Mouse (Mus musculus) myocyte (in vitro differentiated cells): Measurements from ENCODE around the gene Pak3. TPM values are rescaled to one million over a fixed set of nuclear protein-coding genes. Genes with fewer than 3 reads are reported as not detected.
A peak's percentile ranks its signal among the peaks of the same experiment; 100 is the strongest.

Experiments used
- H3K27me3 ChIP-seq: one replicate; pipeline ENCODE4 v1.6.1; 2011; ENCODE audit not compliant: control insufficient read depth, insufficient read depth, insufficient read length
- H3K36me3 ChIP-seq: one replicate; pipeline ENCODE4 v1.6.1; 2011; ENCODE audit not compliant: control insufficient read depth, insufficient read depth
- H3K4me2 ChIP-seq: one replicate; pipeline ENCODE4 v1.6.1; 2011; ENCODE audit warnings: low read depth, control low read depth
- H3K4me3 ChIP-seq: one replicate; pipeline ENCODE4 v1.5.1; 2011; ENCODE audit warnings: mild to moderate bottlenecking, control low read depth, moderate library complexity
- H3K79me2 ChIP-seq: one replicate; pipeline ENCODE4 v1.6.1; 2011; ENCODE audit not compliant: control insufficient read depth, insufficient read depth
- H3ac ChIP-seq: one replicate; pipeline ENCODE4 v1.6.1; 2011; ENCODE audit not compliant: control insufficient read depth, insufficient read length
- CEBPB ChIP-seq: IDR thresholded peaks from 2 replicates; pipeline ENCODE4 v1.6.1; 2011; ENCODE audit warnings: mild to moderate bottlenecking, moderate library complexity; ENCODE audit not compliant: poor library complexity, insufficient read depth, severe bottlenecking
- E2F4 ChIP-seq: IDR thresholded peaks from one replicate; pipeline ENCODE4 v1.6.1; 2011; ENCODE audit warnings: mild to moderate bottlenecking, control low read depth, moderate library complexity; ENCODE audit not compliant: insufficient read depth
- MAX ChIP-seq: IDR thresholded peaks from one replicate; pipeline ENCODE4 v1.6.1; 2011; ENCODE audit warnings: low read depth, mild to moderate bottlenecking, control low read depth
- MYOD1 ChIP-seq, 3 experiments: IDR thresholded peaks; one replicate each; pipeline ENCODE4 v1.6.1; 2011; ENCODE audit warnings: control low read depth in 2 of 3, low read depth in 2 of 3, mild to moderate bottlenecking in 2 of 3, moderate library complexity in 1 of 3; ENCODE audit not compliant: insufficient read length in 2 of 3, control insufficient read depth in 1 of 3
- MYOG ChIP-seq, 3 experiments: IDR thresholded peaks; one replicate each; pipeline ENCODE4 v1.6.1; 2011; ENCODE audit warnings: control low read depth in 2 of 3, low read depth in 2 of 3, mild to moderate bottlenecking in 2 of 3; ENCODE audit not compliant: insufficient read length in 2 of 3, control insufficient read depth in 1 of 3, insufficient read depth in 1 of 3
- POLR2A ChIP-seq: IDR thresholded peaks from one replicate; pipeline ENCODE4 v1.6.1; 2011; ENCODE audit warnings: low read depth, mild to moderate bottlenecking, control low read depth, moderate library complexity; ENCODE audit not compliant: insufficient read length
- POLR2AphosphoS2 ChIP-seq: IDR thresholded peaks from one replicate; pipeline ENCODE4 v1.6.1; 2011; ENCODE audit warnings: low read depth, control low read depth; ENCODE audit not compliant: insufficient read length
- REST ChIP-seq: IDR thresholded peaks from one replicate; pipeline ENCODE4 v1.6.1; 2011; ENCODE audit warnings: mild to moderate bottlenecking, control low read depth, moderate library complexity; ENCODE audit not compliant: insufficient read depth, insufficient read length
- SRF ChIP-seq: IDR thresholded peaks from one replicate; pipeline ENCODE4 v1.6.1; 2011; ENCODE audit warnings: low read depth; ENCODE audit not compliant: control insufficient read depth, insufficient read length
- TCF12 ChIP-seq: IDR thresholded peaks from one replicate; pipeline ENCODE4 v1.6.1; 2011; ENCODE audit warnings: mild to moderate bottlenecking, control low read depth; ENCODE audit not compliant: poor library complexity, insufficient read depth, severe bottlenecking
- TCF3 ChIP-seq: IDR thresholded peaks from one replicate; pipeline ENCODE4 v1.6.1; 2011; ENCODE audit warnings: low read depth, control low read depth; ENCODE audit not compliant: insufficient read length
- USF1 ChIP-seq: IDR thresholded peaks from one replicate; pipeline ENCODE4 v1.6.1; 2011; ENCODE audit warnings: low read depth, mild to moderate bottlenecking, control low read depth, moderate library complexity
- polyA plus RNA-seq: library from polyadenylated mRNA; unstranded; fragments of >200 nt; fragmentation: generic; extraction: Trizol; gene quantifications from one replicate; pipeline ENCODE4 v1.2.1, GENCODE M21; 2012; ENCODE audit warnings: missing spikeins

Pak3 gene
- polyA plus RNA-seq, 1 experiment = 0.55 TPM

- no peaks in the 10 kb centered on the region for H3K27me3 ChIP-seq
- no peaks in the 10 kb centered on the region for H3K79me2 ChIP-seq
- no peaks in the 10 kb centered on the region for H3K36me3 ChIP-seq
- no peak overlapping the region for H3ac ChIP-seq
- no peak overlapping the region for H3K4me2 ChIP-seq
- no peak overlapping the region for H3K4me3 ChIP-seq
- TF ChIP-seq REST = no peak
- no peak for TF ChIP-seq POLR2AphosphoS2
- no peak for TF ChIP-seq CEBPB
- no peak for TF ChIP-seq MAX
- TF ChIP-seq USF1 = no peak
- no peak for TF ChIP-seq TCF3
- TF ChIP-seq POLR2A = no peak
- no peak for TF ChIP-seq MYOG (IDR thresholded peaks at IDR 0.05; ENCODE audit: control insufficient read depth in 1 of 3, insufficient read depth in 1 of 3, insufficient read length in 2 of 3, low read depth in 2 of 3)
- TF ChIP-seq SRF = no peak
- TF ChIP-seq E2F4 = no peak
Measured at GRCm38 (mm10) chrX:143666991-143667390, 148.6 kb downstream of the Pak3 start.

GRCm38 (mm10) chrX:143668242-143668641 is 149.9 kb downstream of the Pak3 start:
- Histone ChIP-seq H3ac (no peak overlapping the region), H3K27me3 (no peaks in the 10 kb centered on the region), H3K4me2 (no peak overlapping the region), H3K79me2 (no peaks in the 10 kb centered on the region), H3K36me3 (no peaks in the 10 kb centered on the region), H3K4me3 (no peak overlapping the region)
- TF ChIP-seq TCF12 (no peak), REST (no peak), MYOD1 (IDR thresholded peaks at IDR 0.05; ENCODE audit: control insufficient read depth in 1 of 3, insufficient read length in 2 of 3, low read depth in 2 of 3) (no peak), POLR2AphosphoS2 (no peak), MYOG (IDR thresholded peaks at IDR 0.05; ENCODE audit: control insufficient read depth in 1 of 3, insufficient read depth in 1 of 3, insufficient read length in 2 of 3, low read depth in 2 of 3) (no peak), MAX (no peak), USF1 (no peak), POLR2A (no peak)

GRCm38 (mm10) chrX:143678566-143678965 is 160.2 kb downstream of the Pak3 start:
- Histone ChIP-seq H3K4me3 (no peak overlapping the region), H3ac (no peak overlapping the region), H3K27me3 (no peaks in the 10 kb centered on the region), H3K4me2 (peak overlapping the region; percentile 21), H3K36me3 (no peaks in the 10 kb centered on the region), H3K79me2 (no peaks in the 10 kb centered on the region)
- TF ChIP-seq MAX (no peak), TCF12 (no peak), POLR2A (no peak), CEBPB (no peak), TCF3 (no peak), E2F4 (no peak)

- Histone ChIP-seq H3ac (no peak overlapping the region), H3K4me3 (no peak overlapping the region), H3K27me3 (no peaks in the 10 kb centered on the region), H3K4me2 (no peak overlapping the region), H3K36me3 (no peaks in the 10 kb centered on the region), H3K79me2 (no peaks in the 10 kb centered on the region)
- TF ChIP-seq TCF12 = no peak
- 0 out of 2 replicates have a peak, but pooled peaks have one; percentile 44 for TF ChIP-seq CEBPB
- no peak for TF ChIP-seq MAX
Measured at GRCm38 (mm10) chrX:143722250-143722649, 203.9 kb downstream of the Pak3 start.

- TF ChIP-seq USF1 (no peak), SRF (no peak), CEBPB (no peak), MYOD1 (IDR thresholded peaks at IDR 0.05; ENCODE audit: control insufficient read depth in 1 of 3, insufficient read length in 2 of 3, low read depth in 2 of 3) (no peak), MAX (no peak), POLR2AphosphoS2 (no peak), E2F4 (no peak), MYOG (IDR thresholded peaks at IDR 0.05; ENCODE audit: control insufficient read depth in 1 of 3, insufficient read depth in 1 of 3, insufficient read length in 2 of 3, low read depth in 2 of 3) (no peak), TCF3 (no peak), REST (no peak), POLR2A (no peak), TCF12 (no peak)
- Histone ChIP-seq H3K36me3 (no peaks in the 10 kb centered on the region), H3K27me3 (no peaks in the 10 kb centered on the region)
Measured at GRCm38 (mm10) chrX:143725411-143725810, 207.0 kb downstream of the Pak3 start.

More at GRCm38 (mm10) chrX:143725411-143725810, 207.0 kb downstream of the Pak3 start:
- H3ac ChIP-seq = no peak overlapping the region
- no peak overlapping the region for H3K4me3 ChIP-seq
- H3K4me2 ChIP-seq = no peak overlapping the region
- H3K79me2 ChIP-seq = no peaks in the 10 kb centered on the region
